Mouse (Mus musculus): ENCODE measurements at regions not wholly inside any gene's neighbourhood (a gene's known extent, or its start where the extent isn't known, plus 50 kb on each side); places are given as distances from the start of the nearest gene placed in this dataset.

GRCm38 (mm10) chr8:103245864-103246263, 460.4 kb upstream of the Cdh11 start:
- WGBS: 53% methylated on average over 9 of the region's 9 CpGs
- TF ChIP-seq POLR2A (IDR thresholded peaks at IDR 0.05; ENCODE audit: borderline replicate concordance, control insufficient read depth, low read depth, low read length) (no peak), CTCF (IDR thresholded peaks at IDR 0.05; ENCODE audit: control insufficient read depth, insufficient read depth, low read length) (no peak)

GRCm38 (mm10) chr8:103261236-103261635, 475.8 kb upstream of the Cdh11 start:
- Histone ChIP-seq H3K4me1 (ENCODE audit: control insufficient read depth, insufficient read depth, low read length) (no peaks in the 10 kb centered on the region), H3K4me3 (replicated peaks; ENCODE audit: control insufficient read depth, low read depth, low read length) (no peak overlapping the region), H3K27ac (ENCODE audit: control insufficient read depth, insufficient read depth, low read depth, low read length, poor library complexity) (no peak overlapping the region)
- TF ChIP-seq CTCF (IDR thresholded peaks at IDR 0.05; ENCODE audit: control insufficient read depth, insufficient read depth, low read length): no peak
- TF ChIP-seq POLR2A (IDR thresholded peaks at IDR 0.05; ENCODE audit: borderline replicate concordance, control insufficient read depth, low read depth, low read length): no peak

More at GRCm38 (mm10) chr8:103245864-103246263, 460.4 kb upstream of the Cdh11 start:
- no peaks in the 10 kb centered on the region for H3K4me1 ChIP-seq (ENCODE audit: control insufficient read depth, insufficient read depth, low read length)
- H3K27ac ChIP-seq (ENCODE audit: control insufficient read depth, insufficient read depth, low read depth, low read length, poor library complexity): no peak overlapping the region
- no peak overlapping the region for H3K4me3 ChIP-seq (replicated peaks; ENCODE audit: control insufficient read depth, low read depth, low read length)

- no peak for TF ChIP-seq POLR2A (IDR thresholded peaks at IDR 0.05; ENCODE audit: borderline replicate concordance, control insufficient read depth, low read depth, low read length)
- no peak for TF ChIP-seq CTCF (IDR thresholded peaks at IDR 0.05; ENCODE audit: control insufficient read depth, insufficient read depth, low read length)
- 71% methylated on average over 3 of the region's 3 CpGs for WGBS
Observed at GRCm38 (mm10) chr8:103270035-103270434, 484.6 kb upstream of the Cdh11 start.

GRCm38 (mm10) chr8:103270815-103271553, 485.5 kb upstream of the Cdh11 start:
- no peak overlapping the region for H3K27ac ChIP-seq (ENCODE audit: control insufficient read depth, insufficient read depth, low read depth, low read length, poor library complexity)
- 73% methylated on average over 9 of the region's 9 CpGs for WGBS
- H3K4me1 ChIP-seq (ENCODE audit: control insufficient read depth, insufficient read depth, low read length): no peaks in the 10 kb centered on the region
- TF ChIP-seq CTCF (IDR thresholded peaks at IDR 0.05; ENCODE audit: control insufficient read depth, insufficient read depth, low read length) (no peak), POLR2A (IDR thresholded peaks at IDR 0.05; ENCODE audit: borderline replicate concordance, control insufficient read depth, low read depth, low read length) (no peak)
- H3K4me3 ChIP-seq (replicated peaks; ENCODE audit: control insufficient read depth, low read depth, low read length): no peak overlapping the region

More at GRCm38 (mm10) chr8:103270035-103270434, 484.6 kb upstream of the Cdh11 start:
- no peak overlapping the region for H3K27ac ChIP-seq (ENCODE audit: control insufficient read depth, insufficient read depth, low read depth, low read length, poor library complexity)
- H3K4me1 ChIP-seq (ENCODE audit: control insufficient read depth, insufficient read depth, low read length): no peaks in the 10 kb centered on the region
- H3K4me3 ChIP-seq (replicated peaks; ENCODE audit: control insufficient read depth, low read depth, low read length): no peak overlapping the region

GRCm38 (mm10) chr8:103272305-103273079, 487.1 kb upstream of the Cdh11 start:
- TF ChIP-seq POLR2A (IDR thresholded peaks at IDR 0.05; ENCODE audit: borderline replicate concordance, control insufficient read depth, low read depth, low read length): no peak
- no peak for TF ChIP-seq CTCF (IDR thresholded peaks at IDR 0.05; ENCODE audit: control insufficient read depth, insufficient read depth, low read length)
- Histone ChIP-seq H3K4me1 (ENCODE audit: control insufficient read depth, insufficient read depth, low read length) (no peaks in the 10 kb centered on the region), H3K4me3 (replicated peaks; ENCODE audit: control insufficient read depth, low read depth, low read length) (no peak overlapping the region), H3K27ac (ENCODE audit: control insufficient read depth, insufficient read depth, low read depth, low read length, poor library complexity) (no peak overlapping the region)
- WGBS: 30% methylated on average over 5 of the region's 5 CpGs

GRCm38 (mm10) chr8:103273476-103273875, 488.0 kb upstream of the Cdh11 start:
- Histone ChIP-seq H3K27ac (ENCODE audit: control insufficient read depth, insufficient read depth, low read depth, low read length, poor library complexity) (no peak overlapping the region), H3K4me3 (replicated peaks; ENCODE audit: control insufficient read depth, low read depth, low read length) (no peak overlapping the region), H3K4me1 (ENCODE audit: control insufficient read depth, insufficient read depth, low read length) (no peaks in the 10 kb centered on the region)
- TF ChIP-seq POLR2A (IDR thresholded peaks at IDR 0.05; ENCODE audit: borderline replicate concordance, control insufficient read depth, low read depth, low read length): no peak
- TF ChIP-seq CTCF (IDR thresholded peaks at IDR 0.05; ENCODE audit: control insufficient read depth, insufficient read depth, low read length): no peak
- 79% methylated on average over 2 of the region's 2 CpGs for WGBS

- Histone ChIP-seq H3K4me1 (ENCODE audit: control insufficient read depth, insufficient read depth, low read length) (no peaks in the 10 kb centered on the region), H3K4me3 (replicated peaks; ENCODE audit: control insufficient read depth, low read depth, low read length) (no peak overlapping the region), H3K27ac (ENCODE audit: control insufficient read depth, insufficient read depth, low read depth, low read length, poor library complexity) (no peak overlapping the region)
- TF ChIP-seq POLR2A (IDR thresholded peaks at IDR 0.05; ENCODE audit: borderline replicate concordance, control insufficient read depth, low read depth, low read length) (no peak), CTCF (IDR thresholded peaks at IDR 0.05; ENCODE audit: control insufficient read depth, insufficient read depth, low read length) (no peak)
- 12% methylated on average over 1 of the region's 1 CpGs for WGBS
Observed at GRCm38 (mm10) chr8:103281801-103282200, 496.4 kb upstream of the Cdh11 start.

GRCm38 (mm10) chr8:103288561-103288974, 503.1 kb upstream of the Cdh11 start:
- Histone ChIP-seq H3K4me3 (replicated peaks; ENCODE audit: control insufficient read depth, low read depth, low read length) (no peak overlapping the region), H3K27ac (ENCODE audit: control insufficient read depth, insufficient read depth, low read depth, low read length, poor library complexity) (no peak overlapping the region), H3K4me1 (ENCODE audit: control insufficient read depth, insufficient read depth, low read length) (no peaks in the 10 kb centered on the region)
- TF ChIP-seq CTCF (IDR thresholded peaks at IDR 0.05; ENCODE audit: control insufficient read depth, insufficient read depth, low read length) (no peak), POLR2A (IDR thresholded peaks at IDR 0.05; ENCODE audit: borderline replicate concordance, control insufficient read depth, low read depth, low read length) (no peak)
- WGBS: 72% methylated on average over 12 of the region's 12 CpGs

All from bone marrow, adult 2 months (tissue).